Mouse (Mus musculus): ENCODE measurements at regions not wholly inside any gene's neighbourhood (a gene's known extent, or its start where the extent isn't known, plus 50 kb on each side); places are given as distances from the start of the nearest gene placed in this dataset.

- no peak for DNase-seq
These were observed 121.8 kb upstream of the Cdkn3 start for GRCm38 (mm10) chr14:46638516-46638915.

DNA sequence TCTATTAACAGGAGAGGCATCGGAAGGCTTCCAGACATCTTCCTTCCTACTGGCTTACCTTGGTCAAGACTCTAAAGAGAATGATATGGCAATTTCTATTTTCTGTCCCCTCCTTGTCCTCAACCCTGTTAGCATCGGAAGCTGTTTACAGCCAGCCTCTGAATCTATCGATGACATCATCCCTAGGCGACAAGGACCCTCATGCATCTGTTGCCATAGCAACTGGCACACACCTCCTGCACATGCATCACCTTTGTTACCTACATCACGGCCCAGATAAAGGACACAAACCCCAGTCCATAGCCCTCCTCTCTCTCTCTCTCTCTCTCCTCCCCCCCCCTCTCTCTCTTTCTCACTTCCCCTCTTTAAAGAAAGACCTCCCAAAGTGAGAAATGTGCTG is 123.1 kb upstream of the Cdkn3 start:
- DNase-seq = no peak

DNA sequence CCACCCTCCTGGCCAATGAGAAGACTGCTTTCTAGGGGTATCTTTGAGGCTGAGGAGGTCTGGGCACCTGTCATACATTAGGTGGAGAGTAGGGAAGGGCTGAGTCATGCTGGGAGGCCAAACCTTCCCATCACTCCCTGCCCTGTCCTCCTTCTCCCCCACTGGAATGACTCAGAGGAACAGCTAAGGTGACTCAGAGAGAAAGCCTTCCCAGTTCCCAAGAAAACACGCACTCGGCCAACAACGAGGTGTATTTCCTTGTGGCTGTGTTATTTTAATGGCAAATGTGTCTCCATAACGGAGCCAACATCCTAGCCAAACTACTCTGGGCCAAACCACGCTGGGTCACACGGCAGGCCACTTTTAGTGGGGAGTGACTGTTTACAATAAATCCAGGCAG is 124.0 kb upstream of the Cdkn3 start:
- no peak for DNase-seq

GRCm38 (mm10) chr14:46635322-46635721 is 125.0 kb upstream of the Cdkn3 start:
- DNase-seq = no peak

GRCm38 (mm10) chr14:46634656-46635244 is 125.6 kb upstream of the Cdkn3 start:
- no peak for DNase-seq

DNA sequence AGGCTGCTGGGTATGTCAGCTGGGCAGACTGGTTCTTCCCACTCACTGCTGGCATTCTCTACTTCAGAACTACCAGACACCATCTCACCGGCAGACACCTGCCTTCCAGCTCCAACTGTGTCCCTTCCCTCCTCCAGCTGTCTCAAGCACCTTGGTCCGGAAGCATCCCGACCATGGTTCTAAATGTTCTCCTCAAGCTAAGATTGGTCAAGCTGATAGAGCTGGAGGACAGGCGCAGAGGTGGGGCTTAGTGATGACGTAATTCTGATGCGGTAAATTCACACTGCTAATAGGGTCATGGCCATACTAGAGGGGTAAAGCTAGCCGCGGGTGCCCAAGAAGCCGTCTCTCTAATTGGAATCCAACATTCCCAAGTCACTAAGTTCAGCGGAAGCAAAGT is 126.1 kb upstream of the Cdkn3 start:
- DNase-seq = no peak

DNA sequence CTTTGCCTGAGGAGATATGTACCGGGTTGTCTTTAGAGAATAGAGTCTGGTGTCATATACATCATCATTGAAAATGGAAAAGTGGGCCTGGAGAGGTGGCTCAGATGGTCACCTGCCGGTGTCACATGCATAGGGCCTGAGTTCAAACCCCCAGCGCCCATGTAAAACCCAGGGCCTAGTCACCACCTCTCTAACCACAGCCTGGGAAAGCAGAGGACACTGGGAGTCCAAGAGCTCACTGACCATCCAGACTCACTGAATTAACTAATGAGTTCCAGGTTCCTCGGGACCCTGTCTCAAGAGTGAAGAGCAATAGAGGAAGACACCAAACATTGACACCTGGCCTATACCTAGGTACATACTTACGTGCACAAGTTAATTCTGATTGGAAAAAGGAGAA is 132.7 kb upstream of the Cdkn3 start:
- no peak for DNase-seq

GRCm38 (mm10) chr14:46625760-46626159 is 134.6 kb upstream of the Cdkn3 start:
- DNase-seq = no peak

DNA sequence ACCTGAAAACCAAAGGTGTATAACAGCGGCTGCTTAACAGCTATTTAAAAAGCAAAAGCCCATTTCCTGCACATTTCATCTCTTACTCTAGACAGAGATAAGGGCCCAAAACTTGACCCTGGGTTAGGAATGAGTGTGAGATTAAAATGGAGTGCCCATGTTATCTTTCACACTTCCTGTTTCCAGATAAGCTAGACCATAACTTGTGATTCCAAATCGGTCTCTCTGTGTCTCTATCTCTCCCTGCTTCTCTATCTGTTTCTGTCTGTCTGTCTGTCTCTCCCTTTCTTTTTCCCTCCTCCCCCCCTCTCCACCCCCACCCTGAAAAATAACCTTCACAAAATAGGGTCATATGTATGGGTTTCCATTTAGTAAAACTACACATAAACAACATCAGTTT is 136.7 kb upstream of the Cdkn3 start:
- DNase-seq = no peak

GRCm38 (mm10) chr14:46616030-46616429 is 144.3 kb upstream of the Cdkn3 start:
- no peak for DNase-seq

- DNase-seq = no peak
These were observed 145.4 kb upstream of the Cdkn3 start for GRCm38 (mm10) chr14:46614936-46615335.

DNA sequence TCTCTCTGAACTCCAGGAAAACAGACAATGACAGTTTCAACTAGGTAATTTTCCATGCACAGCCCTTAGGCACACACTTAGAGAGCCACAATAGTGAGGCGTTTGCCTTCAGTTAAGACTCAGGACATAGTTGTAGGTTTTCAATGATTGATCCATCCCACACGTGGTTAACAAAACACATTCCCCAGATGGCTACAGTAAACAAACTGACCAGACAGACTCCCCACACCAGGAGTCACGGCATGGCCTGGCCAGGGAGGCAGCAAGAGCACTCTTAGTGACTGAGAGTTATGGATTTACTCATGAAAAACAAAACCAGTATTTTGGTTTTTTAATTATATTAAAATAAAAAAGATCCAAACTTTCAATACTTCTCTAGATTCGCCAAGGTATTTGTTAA is 146.6 kb upstream of the Cdkn3 start:
- no peak for DNase-seq

DNA sequence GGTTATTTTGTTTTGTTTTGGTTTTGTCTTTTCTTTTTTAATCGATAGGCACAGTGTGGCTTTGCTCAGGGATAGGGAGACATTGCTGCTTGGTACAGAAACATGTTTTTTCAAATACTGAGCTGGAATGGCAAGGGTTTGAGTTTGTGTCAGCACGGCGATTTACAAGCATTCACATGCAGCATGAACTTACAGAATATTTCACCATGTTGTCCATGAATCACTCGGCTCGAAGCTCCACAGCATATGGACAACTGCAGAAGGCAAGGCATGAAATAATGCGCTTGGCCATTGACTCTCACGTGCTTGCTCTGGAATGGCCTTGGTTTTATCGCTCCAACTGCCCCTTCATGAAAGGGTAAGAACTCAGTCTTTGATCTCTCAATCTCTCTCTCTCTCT is 147.1 kb upstream of the Cdkn3 start:
- no peak for DNase-seq

- DNase-seq = no peak
These were observed 147.8 kb upstream of the Cdkn3 start for GRCm38 (mm10) chr14:46612584-46612983.

DNA sequence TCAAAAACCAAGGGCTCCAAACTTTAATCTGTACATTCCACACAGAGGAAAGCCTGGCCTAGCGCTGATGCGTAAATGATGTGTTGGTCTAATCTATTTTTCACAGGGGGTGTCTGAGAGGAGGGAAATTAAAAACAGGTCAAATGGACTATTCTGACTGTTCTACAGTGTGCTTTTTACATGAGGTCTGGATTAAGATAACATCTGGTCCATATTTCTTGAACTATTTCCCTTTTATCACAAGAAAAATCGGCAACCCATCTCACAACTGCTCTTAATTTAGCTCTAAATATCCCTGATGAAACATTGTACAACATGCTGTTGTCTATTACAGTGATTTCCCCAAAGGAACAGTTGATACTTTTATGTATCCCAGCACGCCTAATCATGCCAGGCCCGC is 149.4 kb upstream of the Cdkn3 start:
- no peak for DNase-seq

- no peak for DNase-seq
These were observed 150.0 kb upstream of the Cdkn3 start for GRCm38 (mm10) chr14:46610226-46610855.

DNA sequence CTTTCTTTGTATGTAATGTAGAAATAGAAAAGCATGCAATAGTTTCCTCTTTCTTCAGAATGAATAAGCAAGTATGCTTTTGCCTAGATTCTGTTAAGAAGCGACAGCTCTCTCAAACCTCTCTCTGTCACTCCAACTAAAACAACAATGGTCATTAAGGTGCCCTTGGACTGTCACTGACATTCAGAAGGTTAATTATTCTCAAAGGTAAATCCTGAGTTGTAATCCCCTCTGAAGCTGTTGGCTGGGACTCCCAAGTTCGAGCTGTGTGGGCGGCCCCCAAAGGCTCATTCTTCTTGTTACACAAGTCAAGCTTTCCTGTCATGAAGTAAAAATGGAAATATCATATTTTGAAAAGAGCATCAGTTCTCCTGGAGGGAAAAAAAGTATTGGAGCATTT is 153.6 kb upstream of the Cdkn3 start:
- DNase-seq = no peak

- no peak for DNase-seq
These were observed 154.3 kb upstream of the Cdkn3 start for GRCm38 (mm10) chr14:46606037-46606436.

- no peak for DNase-seq
These were observed 155.3 kb upstream of the Cdkn3 start for GRCm38 (mm10) chr14:46604886-46605531.

DNA sequence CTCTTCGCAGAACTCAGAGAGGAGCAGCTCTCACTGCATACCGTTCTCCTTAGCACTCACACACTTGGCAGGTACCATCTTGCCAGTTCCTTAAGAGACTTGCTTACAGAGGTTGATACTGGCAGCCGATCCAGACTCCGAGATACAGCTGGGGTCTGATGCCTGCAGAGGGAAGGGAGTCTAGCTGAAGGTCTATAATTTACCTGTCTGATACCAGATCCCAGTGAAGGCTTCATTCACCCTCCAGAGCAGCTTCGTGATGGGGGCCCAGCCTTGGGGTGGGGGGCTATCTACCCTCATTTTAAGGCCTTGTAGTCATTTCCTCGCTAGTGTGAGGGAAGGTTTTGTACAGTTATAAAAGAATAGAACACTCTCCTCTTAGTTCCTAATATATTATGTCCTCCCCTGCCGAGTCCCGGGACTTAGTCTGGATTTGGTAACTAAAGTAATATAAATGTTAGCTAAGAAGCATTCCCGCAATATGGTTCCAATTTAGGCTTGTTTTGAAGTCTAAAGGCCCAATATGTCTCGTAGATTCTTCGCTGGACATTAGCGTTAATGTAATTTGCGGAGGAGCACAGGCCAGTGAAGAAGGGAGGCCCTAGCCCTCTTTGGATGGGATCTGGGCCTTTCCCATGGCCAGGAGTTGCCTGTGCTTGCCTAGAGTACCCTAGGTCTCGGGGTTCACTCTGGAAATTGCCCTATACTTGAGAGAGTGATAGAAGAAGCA is 156.0 kb upstream of the Cdkn3 start:
- no peak for DNase-seq

DNA sequence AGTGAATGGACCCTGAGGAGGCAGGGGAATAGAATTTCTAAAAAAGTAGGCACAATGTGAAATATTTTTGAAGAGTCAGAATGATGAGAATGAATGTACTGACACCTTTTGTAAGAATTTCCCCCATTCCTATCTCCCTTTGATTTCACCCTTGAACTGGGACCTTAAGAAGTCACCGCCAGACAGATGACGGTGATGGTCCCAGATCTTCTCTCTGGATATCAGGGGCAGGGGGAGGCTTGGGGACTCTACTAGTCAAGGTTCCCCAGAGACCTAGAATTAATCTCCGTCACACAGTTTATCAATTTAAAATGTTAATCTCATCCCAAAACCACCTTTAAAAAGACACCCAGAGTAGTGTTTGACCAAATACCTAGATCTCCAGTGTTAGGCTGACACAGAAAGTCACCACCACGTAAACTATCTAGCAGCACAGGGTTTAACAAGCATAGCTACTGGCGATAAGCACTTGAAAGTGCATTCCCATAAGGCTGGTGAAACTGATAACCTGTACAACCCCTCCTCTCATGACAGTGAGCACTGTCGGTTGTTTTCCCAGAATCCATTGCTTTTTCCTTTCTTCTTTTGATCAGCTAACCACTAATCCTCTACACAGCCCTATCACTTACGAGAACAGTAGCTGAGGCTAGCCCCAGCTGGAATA is 163.5 kb upstream of the Cdkn3 start:
- no peak for DNase-seq

GRCm38 (mm10) chr14:46594151-46594550 is 166.2 kb upstream of the Cdkn3 start:
- no peak for DNase-seq

GRCm38 (mm10) chr14:46591753-46592359 is 168.5 kb upstream of the Cdkn3 start:
- DNase-seq = no peak

Measured in kidney, adult 8-10 months (tissue).